Mouse (Mus musculus) WW6 (cell line): ENCODE measurements at regions not wholly inside any gene's neighbourhood (a gene's known extent, or its start where the extent isn't known, plus 50 kb on each side); places are given as distances from the start of the nearest gene placed in this dataset.

Experiments
- DNase-seq: peaks from one replicate; pipeline ENCODE4 v3.0.0-alpha.2; 2013; ENCODE audit warnings: low read depth, low spot score

GRCm38 (mm10) chr5:133113183-133113582 is 570.0 kb upstream of the Auts2 start:
- DNase-seq, result no peak

DNA sequence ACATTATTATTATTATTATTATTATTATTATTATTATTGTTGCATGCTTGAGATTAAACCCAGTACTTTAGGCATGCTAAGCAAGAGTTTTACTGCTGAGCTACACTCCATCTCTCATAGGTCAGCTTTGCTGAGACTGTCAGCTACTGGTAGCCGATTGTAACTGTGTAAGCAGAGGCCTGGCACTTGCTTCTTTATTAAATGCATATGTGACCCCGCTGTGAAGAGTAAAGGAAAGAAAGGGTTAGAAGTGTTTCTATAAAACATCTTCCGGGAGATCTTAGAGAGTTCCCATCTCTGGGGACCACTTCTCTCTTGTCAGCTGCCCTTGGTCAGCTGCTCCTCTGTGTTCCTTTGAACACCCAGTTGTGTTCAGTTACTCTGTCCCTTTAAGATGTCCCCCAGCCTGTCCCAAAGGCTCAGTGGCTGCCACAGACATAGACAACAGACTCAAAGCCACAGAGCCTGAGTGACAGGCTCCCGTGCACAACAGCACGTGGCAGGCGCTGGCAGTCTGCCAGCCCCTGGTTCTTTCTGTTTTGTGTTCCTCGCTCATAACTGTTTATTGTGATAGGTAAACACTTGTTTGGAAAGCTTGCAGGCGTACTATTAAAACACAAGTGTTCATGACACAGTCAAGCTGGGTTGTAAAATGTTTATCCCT is 563.7 kb upstream of the Auts2 start:
- no peak for DNase-seq

DNA sequence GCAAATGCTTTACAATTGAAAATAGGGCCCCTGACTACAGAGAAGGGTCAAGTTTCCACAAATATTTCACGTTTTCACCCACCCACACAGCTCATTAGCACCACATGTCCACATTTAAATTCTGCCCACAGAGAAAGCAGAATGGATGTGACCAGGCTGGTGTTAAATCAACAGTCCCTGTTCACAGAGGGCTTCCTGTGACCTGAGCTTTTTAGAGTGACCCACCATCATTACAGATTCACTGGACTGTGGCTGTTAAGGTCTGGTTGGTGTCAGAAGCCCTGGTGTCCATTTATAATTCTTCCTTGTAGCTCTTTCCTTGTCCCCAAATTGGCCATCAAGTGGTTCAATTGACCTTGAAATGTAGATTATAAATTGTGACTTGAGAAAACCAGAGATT is 553.2 kb upstream of the Auts2 start:
- no peak for DNase-seq

DNA sequence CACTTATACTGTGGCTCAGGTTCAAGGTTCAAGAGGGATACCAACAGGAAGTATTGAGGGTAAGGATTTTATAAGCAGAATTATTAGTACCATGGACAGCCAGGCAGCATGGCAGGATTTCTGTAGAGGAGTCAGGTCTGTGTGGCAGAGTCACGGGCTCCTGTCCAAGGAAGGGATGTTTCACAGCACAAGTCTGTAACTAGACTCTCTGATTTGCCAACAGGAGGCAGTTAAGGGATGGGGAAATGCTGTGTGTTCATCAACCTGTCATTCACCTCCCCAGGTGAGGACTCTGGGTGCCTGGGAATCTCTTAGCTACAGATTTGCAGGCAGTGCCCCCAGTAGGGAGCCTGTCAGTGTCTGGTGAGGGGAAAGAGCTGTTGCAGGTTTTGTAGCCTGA is 541.7 kb upstream of the Auts2 start:
- DNase-seq, result no peak

- DNase-seq, result no peak
Observed at GRCm38 (mm10) chr5:133080751-133081150, 537.6 kb upstream of the Auts2 start.

GRCm38 (mm10) chr5:133078916-133079315 is 535.8 kb upstream of the Auts2 start:
- DNase-seq, result no peak

DNA sequence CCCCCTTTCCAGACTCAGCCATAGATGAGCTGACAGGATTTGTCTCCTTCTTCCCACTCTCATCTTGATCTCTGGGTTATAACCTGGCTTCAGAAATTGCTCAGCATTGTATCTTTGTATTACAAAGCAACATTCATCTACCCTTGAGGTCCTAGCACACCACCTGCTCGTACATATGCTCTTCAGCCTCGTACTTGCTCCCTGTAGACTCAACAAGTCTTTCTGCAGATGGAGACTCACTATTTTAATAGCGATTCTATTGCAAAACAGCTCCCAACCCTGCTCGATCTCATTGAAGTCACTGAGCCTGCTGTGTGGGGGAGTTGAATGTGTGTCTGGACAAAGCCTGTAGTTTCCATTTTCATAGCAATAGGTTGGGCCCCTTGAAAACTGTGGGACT is 535.2 kb upstream of the Auts2 start:
- no peak for DNase-seq

DNA sequence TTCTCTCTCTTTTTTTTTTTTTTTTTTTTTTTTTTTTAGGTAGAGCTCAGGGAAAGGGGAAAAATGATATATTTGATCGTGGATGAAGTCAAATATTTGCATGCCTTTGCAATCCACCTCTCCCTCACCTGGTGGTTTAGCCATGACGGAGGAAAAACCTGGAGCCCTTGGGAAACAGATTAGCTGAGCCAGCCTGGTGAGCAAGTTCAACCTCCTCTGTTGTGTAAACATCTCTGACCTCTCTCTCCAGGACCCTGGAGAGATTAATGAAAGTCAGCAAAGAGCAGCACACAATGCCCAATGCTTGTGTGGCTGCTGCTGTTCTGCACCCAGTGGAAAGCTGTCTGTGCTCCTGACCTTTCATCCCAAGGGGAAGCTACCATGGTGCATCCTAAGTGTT is 530.2 kb upstream of the Auts2 start:
- no peak for DNase-seq

DNA sequence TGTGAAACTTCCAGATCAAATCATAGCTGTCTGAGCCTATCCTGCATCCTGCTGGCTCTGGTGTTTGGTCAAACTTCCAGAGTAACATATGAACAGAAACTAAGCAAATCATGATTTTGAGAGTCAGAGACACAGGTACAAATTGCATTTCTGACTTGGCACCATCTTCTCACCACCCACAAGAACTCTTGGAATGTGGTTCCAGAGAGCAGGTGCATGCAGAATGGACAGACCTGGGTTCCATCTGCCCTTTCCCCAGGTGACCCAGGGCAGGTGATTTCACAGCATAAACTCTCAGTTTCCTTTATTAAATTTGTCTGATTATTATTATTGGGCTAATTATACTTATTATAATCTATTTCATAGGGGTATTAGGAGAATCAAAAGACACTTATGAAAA is 527.0 kb upstream of the Auts2 start:
- DNase-seq, result no peak

DNA sequence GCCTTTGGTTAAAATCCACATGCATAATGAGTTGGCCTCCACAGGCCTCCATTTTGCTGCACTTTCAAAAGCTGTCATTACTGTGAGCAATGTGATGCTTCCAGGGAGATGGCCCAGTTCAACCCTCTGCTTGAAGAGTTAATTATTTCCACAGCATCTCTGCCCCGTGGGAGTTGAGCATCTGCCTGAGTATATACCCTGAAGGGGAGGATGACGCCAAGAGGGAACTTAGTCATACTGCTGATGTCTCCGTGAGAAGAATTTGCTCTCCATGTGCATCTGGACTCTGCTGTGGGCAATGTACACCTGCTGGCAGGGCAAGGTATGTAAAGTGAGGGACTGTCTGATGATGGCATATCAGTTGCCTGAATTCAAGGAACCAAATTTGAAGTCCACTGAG is 519.3 kb upstream of the Auts2 start:
- no peak for DNase-seq

GRCm38 (mm10) chr5:133047456-133047855 is 504.3 kb upstream of the Auts2 start:
- DNase-seq, result no peak

GRCm38 (mm10) chr5:133045637-133046036 is 502.5 kb upstream of the Auts2 start:
- DNase-seq, result no peak

GRCm38 (mm10) chr5:133027590-133027989 is 484.4 kb upstream of the Auts2 start:
- no peak for DNase-seq

DNA sequence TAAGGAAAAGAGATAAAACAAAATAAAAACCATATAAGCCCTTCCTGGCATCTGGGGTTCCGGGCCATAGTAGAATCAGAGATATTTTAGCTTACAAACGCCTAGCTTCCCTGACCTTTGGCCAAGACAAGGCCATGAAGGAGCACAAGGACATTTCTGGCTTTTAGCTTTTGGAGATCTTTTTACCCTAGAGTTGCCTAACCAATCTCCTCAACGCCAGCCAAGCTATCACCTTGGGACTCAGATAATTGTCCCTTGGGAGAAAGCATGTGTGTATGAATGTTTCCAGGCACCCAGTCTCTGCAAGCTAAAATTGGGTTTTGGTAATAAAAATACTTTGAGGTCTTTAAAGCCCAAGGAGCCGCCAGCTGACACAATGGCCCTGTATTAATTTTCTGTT is 482.0 kb upstream of the Auts2 start:
- no peak for DNase-seq

DNA sequence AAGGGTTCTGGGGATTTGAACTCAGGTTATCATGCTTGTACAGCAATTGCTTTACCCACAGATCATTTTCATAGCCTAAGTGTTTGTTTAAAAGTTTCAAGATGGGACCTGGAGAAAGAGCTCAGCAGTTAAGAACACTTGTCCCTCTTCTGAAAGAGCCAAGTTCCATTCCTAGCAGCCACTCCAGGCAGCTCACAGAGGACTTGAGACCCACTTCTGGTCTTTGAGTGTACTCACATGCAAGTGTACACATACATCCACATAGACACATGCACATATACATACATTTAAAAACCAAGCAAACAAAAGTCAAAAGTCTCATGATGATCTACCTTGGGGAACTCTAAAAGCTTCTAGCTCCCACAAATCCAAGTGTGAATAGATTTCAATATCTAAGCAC is 477.7 kb upstream of the Auts2 start:
- DNase-seq, result no peak

DNA sequence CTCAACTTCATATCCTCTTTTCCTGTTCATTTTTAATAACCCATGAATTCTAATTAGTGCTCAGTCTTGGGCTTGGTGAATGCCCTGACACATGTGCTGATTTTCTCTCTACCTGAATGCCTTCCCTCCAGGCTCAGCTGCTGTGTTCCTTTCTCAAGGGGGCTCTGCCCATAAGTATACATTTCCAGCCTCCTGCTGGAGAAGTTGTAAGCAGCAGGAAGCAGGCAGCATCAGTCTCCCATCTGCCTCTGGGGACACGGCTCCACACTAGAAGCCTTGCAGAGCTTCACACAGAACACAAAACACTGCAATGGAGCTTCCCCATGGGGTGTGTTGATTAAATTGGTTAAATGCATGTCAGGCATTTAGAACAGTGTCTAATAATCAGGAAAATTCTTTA is 477.0 kb upstream of the Auts2 start:
- no peak for DNase-seq

DNA sequence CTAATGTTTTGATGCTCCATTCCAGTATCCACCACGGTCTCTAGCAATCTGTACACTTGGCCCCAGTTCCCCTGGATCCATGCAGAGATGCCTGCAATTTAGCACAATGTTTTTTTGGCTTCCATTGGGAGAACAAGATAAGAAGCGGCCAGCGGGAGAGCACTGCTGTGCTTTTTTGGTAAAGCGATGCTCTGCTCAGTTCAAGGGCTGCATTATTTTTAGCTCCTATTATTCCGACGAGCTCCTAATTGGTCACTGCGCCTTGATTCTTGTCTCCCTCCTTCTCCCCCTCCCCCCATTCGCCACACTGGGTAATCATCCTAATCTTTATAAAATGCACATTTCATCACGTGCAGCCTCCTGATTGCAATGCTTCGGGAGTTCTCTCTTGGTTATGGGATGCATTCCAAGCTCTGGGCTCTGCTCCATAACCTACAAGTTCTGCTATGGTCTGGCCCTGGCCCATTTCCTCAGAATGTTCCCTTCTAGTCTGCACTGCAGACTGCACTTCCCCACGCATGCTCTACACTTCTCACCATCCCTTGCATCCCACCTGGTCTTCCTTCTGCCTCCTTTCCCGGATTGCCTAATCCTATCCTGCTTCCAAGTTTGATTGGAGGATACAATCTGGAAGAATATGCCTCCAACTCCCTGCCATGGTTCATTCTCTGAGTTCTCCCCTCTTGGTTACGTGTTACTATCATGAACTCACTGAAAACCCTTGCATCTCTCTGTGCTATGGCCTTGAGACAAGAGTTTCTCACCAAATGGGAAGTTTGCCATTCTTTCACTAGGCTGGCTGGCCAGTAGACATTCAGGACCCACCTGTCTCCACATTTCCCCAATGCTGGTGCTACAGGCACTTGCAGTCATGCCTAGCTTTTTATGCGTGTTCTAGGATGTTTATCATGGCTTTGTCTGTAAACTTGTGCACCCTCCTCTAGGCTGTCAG is 467.8 kb upstream of the Auts2 start:
- no peak for DNase-seq

- no peak for DNase-seq
Observed at GRCm38 (mm10) chr5:132982866-132983265, 439.7 kb upstream of the Auts2 start.

DNA sequence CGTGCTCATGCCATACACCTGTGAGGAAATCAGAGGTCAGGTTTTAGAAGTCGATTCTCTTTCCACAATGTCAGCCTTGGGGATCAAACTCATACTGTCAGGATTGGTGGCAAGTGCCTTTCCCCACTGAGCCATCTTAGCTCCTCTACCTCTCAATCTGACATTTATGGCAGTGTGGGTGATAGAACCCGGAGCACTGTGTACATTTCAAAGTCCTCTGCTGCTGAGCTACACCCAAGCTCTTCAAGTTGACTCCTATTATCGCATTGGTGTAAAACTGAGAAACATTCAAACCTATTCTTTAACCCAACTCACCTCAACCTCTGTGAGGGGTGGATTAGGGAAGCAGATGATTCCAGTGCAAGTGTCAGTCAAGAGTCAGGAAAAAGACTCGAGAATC is 435.9 kb upstream of the Auts2 start:
- no peak for DNase-seq

DNA sequence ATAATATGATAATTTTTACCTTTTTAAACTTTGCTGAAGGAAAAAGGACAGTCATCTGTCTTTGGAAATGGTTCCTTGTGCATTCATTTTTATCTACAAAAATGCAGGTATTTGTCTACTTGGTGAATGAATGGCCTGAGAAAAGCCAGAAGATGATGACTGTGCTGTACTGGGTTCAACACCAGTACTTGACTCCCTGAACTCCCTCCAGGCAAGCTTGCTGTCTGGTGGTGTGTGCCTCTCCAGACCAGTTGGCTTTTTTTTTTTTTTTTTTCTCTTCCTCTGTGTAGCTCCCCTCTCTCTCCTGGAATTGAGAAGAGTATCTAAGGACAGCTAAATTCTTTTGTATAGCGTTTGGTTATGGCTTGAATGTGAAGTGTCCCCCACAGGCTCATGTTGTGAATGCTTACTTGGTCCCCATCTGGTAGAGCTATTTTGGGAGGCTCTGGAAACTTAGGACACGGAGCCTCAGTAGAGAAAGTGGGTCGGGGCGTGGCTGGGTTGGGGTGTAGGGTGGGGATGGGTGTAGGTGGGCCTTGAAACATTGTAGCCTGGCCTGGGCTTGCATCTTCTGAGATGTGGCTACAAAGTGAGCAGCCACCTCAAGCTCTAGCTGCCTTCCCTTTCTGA is 432.3 kb upstream of the Auts2 start:
- no peak for DNase-seq

- DNase-seq, result no peak
Observed at GRCm38 (mm10) chr5:132974876-132975275, 431.7 kb upstream of the Auts2 start.

DNA sequence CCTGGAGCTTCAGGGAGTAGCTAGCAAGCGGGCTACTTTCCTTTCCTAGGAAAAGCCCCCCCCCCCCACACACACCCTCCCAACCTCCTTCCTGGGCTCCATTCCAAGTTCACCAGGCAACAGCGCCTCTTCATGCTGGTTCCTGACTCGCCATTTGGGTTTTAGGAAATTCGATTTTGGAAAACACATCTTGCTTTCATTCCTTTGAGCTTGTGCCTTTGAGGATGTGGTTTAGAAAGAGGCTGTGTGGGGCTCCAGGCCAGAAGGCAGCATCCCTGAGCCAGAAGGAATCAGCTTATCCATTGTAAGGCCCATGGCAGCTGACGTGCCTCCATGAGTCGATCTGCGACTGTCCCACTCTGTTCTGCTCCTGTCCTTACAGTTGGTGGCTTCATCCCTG is 427.9 kb upstream of the Auts2 start:
- DNase-seq, result no peak

DNA sequence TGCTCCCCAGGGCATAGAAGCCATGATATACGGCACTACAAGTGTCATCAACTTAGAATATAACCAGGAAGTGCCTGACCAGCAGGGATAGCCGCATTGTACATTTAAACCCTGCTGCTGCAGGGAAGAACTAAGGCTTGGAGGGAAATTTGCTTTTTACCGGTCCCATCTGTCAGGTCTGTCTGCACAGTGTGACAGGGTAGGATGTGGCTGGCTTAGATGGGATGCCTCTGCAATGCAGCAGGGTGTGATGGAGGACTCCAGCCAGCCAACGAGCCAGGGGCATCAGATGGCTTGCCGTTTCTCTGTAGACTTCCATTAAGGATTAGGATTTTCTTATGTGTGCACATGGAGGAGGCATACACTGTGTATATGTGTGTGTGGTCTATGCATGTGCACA is 426.2 kb upstream of the Auts2 start:
- DNase-seq, result no peak
